31 mouse cellular contexts compared by ENCODE assay signal in genomic region chr6:115963656-115964055, GRCm38 (mm10). TPM values are rescaled to one million over a fixed set of nuclear protein-coding genes. Genes with fewer than 3 reads are reported as not detected.
"Had no signal": no experiment of that assay in that cellular context is flagged by ENCODE, and none has a peak within 500 bp of the region (broad histone marks: within the 10 kb centered on the region; RNA-seq: fewer than 3 reads in every experiment).

No protein-coding gene starts in this region.

- DNase-seq: kidney, postnatal 14 days; kidney, postnatal 4 days; liver; lung, adult 18-20 months; lung, postnatal 10 days; lung, postnatal 36 days; retina, postnatal 1 day; right cerebral cortex, postnatal 25 days; spleen, adult 18-20 months; thymus, adult 18-20 months had no signal

- H3K27me3 ChIP-seq: liver, embryonic 15.5 days; lung, embryonic 15.5 days; midbrain, embryonic 13.5 days; neural tube, embryonic 13.5 days had no signal

- H3K4me3 ChIP-seq: limb, embryonic 10.5 days; limb, embryonic 13.5 days; liver, embryonic 12.5 days; liver, embryonic 15.5 days; lung, embryonic 15.5 days; megakaryocyte, embryonic 14.5 days; midbrain, embryonic 10.5 days; midbrain, embryonic 13.5 days; myocyte; neural tube, embryonic 13.5 days had no signal

- H3K36me3 ChIP-seq: liver, embryonic 15.5 days; midbrain, embryonic 10.5 days; midbrain, embryonic 13.5 days; neural tube, embryonic 13.5 days had no signal

- ATAC-seq: liver, embryonic 12.5 days; midbrain, embryonic 13.5 days; midbrain, embryonic 16.5 days had no signal

- H3K9ac ChIP-seq: limb, embryonic 13.5 days; liver, embryonic 12.5 days; liver, embryonic 15.5 days; lung, embryonic 15.5 days; midbrain, embryonic 13.5 days; neural tube, embryonic 13.5 days had no signal

- H3K9me3 ChIP-seq: limb, embryonic 10.5 days; limb, embryonic 13.5 days; liver, embryonic 12.5 days; liver, embryonic 15.5 days; lung, embryonic 15.5 days; megakaryocyte, embryonic 14.5 days; midbrain, embryonic 10.5 days; midbrain, embryonic 13.5 days; neural tube, embryonic 13.5 days had no signal

- H3K27ac ChIP-seq: limb, embryonic 10.5 days; limb, embryonic 13.5 days; liver, embryonic 12.5 days; liver, embryonic 15.5 days; lung, embryonic 15.5 days; midbrain, embryonic 10.5 days; midbrain, embryonic 13.5 days; neural tube, embryonic 13.5 days had no signal

- H3K4me2 ChIP-seq: limb, embryonic 13.5 days; liver, embryonic 12.5 days; liver, embryonic 15.5 days; lung, embryonic 15.5 days; midbrain, embryonic 13.5 days; neural tube, embryonic 13.5 days had no signal

RNA-seq across cellular contexts. Expression of gene H1foo, which starts 18.9 kb away (rescaled TPM):
- total RNA-seq: layer of hippocampus, adult 18-20 months; layer of hippocampus, postnatal 14 days; left cerebral cortex, adult 8-10 months; left cerebral cortex, postnatal 14 days; monocyte, adult 5-6 weeks; neutrophil, adult 5-6 weeks had no signal
- polyA plus RNA-seq: kidney, embryonic 16.5 days; limb, embryonic 10.5 days; limb, embryonic 13.5 days; liver, embryonic 12.5 days; liver, embryonic 15.5 days; lung, embryonic 15.5 days; midbrain, embryonic 10.5 days; midbrain, embryonic 13.5 days; midbrain, embryonic 16.5 days; myocyte; neural tube, embryonic 13.5 days; stomach, embryonic 16.5 days; testis, adult 2 months; urinary bladder, adult 2 months had no signal

RNA-seq across cellular contexts. Expression of gene Rho, which starts 32.1 kb away (rescaled TPM):
- total RNA-seq: monocyte, adult 5-6 weeks had no signal
- polyA plus RNA-seq: liver, embryonic 12.5 days; liver, embryonic 15.5 days had no signal
